Mouse (Mus musculus) neural tube, embryonic 11.5 days (tissue): ENCODE measurements around the gene Slc11a1. TPM values are rescaled to one million over a fixed set of nuclear protein-coding genes. Genes with fewer than 3 reads are reported as not detected.
A peak's percentile ranks its signal among the peaks of the same experiment; 100 is the strongest.

Experiments used
- ATAC-seq: fragments of 200-750 bp; cut with Nextera tagmentation; 2 replicates; pipeline ENCODE4 v1.8.0; 2017; ENCODE audit warnings: moderate number of reproducible peaks, mild to moderate bottlenecking, moderate TSS enrichment, moderate library complexity; ENCODE audit not compliant: insufficient read depth, low FRiP score, low TSS enrichment
- DNase-seq: peaks from one replicate; pipeline ENCODE4 v3.0.0-alpha.2; 2015; ENCODE audit warnings: low spot score
- H3K27ac ChIP-seq: fragments of 300-500 bp; sonication (generic); 2 replicates; pipeline ENCODE4 v1.5.1; 2014; ENCODE audit warnings: low read depth, mild to moderate bottlenecking, low read length
- H3K27me3 ChIP-seq: fragments of 300-500 bp; sonication (generic); 2 replicates; pipeline ENCODE4 v1.6.1; 2014; ENCODE audit warnings: mild to moderate bottlenecking, low read length, mixed read lengths; ENCODE audit not compliant: control insufficient read depth, insufficient read depth
- H3K36me3 ChIP-seq: fragments of 300-500 bp; sonication (generic); 2 replicates; pipeline ENCODE4 v1.6.1; 2014; ENCODE audit warnings: mild to moderate bottlenecking, low read length, moderate library complexity, mixed read lengths; ENCODE audit not compliant: control insufficient read depth, insufficient read depth
- H3K4me1 ChIP-seq: fragments of 300-500 bp; sonication (generic); 2 replicates; pipeline ENCODE4 v1.6.1; 2014; ENCODE audit warnings: low read length, mixed read lengths; ENCODE audit not compliant: control insufficient read depth, insufficient read depth
- H3K4me2 ChIP-seq: fragments of 300-500 bp; sonication (generic); 2 replicates; pipeline ENCODE4 v1.6.1; 2014; ENCODE audit warnings: low read depth, mild to moderate bottlenecking, moderate library complexity
- H3K4me3 ChIP-seq: fragments of 300-500 bp; sonication (generic); 2 replicates; pipeline ENCODE4 v1.5.1; 2014; ENCODE audit warnings: low read depth, low read length
- H3K9ac ChIP-seq: fragments of 300-500 bp; sonication (generic); 2 replicates; pipeline ENCODE4 v1.6.1; 2014; ENCODE audit warnings: mild to moderate bottlenecking, low read length
- H3K9me3 ChIP-seq: fragments of 300-500 bp; sonication (generic); 2 replicates; pipeline ENCODE4 v1.6.1; 2016; ENCODE audit warnings: low read length; ENCODE audit not compliant: control insufficient read depth
- WGBS: fragments of 180-500 bp; shearing (Covaris S2); extraction: QIAGEN DNeasy Blood & Tissue Kit; methylation state at CpG from one replicate; pipeline ENCODE4 v1.1.7; 2014; 5-methylcytosine and 5-hydroxymethylcytosine counted together
- polyA plus RNA-seq: library from polyadenylated mRNA; unstranded; fragments of >200 nt; fragmentation: Nextera tagmentation; extraction: Ambion mirVana; gene quantifications from 2 replicates; pipeline ENCODE4 v1.2.1, GENCODE M21; 2014

Slc11a1 gene
- polyA plus RNA-seq, 1 experiment from 2014 or later: 2.3 TPM

- ATAC-seq: no peak
- H3K36me3 ChIP-seq: no peaks in the 10 kb centered on the region
- H3K27me3 ChIP-seq: no peaks in the 10 kb centered on the region
- no peak overlapping the region for H3K9ac ChIP-seq
- 84% methylated on average over 7 of the region's 7 CpGs for WGBS
- H3K4me1 ChIP-seq: no peaks in the 10 kb centered on the region
- H3K4me2 ChIP-seq: no peak overlapping the region
- DNase-seq: no peak
- no peaks in the 10 kb centered on the region for H3K9me3 ChIP-seq
- H3K27ac ChIP-seq: no peak overlapping the region
- H3K4me3 ChIP-seq: no peak overlapping the region
These were observed 4.1 kb downstream of the Slc11a1 start for GRCm38 (mm10) chr1:74379058-74379504.

DNA sequence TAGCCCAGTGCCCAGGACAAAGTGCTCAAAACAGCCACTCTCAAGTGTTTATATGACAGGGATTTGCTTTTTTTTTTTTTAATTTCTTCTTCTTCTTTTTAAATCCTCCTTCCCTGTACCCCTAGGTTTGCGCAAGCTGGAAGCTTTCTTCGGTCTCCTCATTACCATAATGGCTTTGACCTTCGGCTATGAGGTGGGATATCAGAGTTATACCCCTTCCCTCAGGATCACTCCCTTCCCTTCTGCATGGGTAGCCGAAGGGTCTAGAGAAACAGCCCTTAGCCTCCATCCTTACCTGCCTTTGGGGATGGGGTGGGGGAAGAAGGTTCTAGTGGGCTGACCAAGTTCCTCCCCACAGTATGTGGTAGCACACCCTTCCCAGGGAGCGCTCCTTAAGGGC is 5.5 kb downstream of the Slc11a1 start:
- no peaks in the 10 kb centered on the region for H3K4me1 ChIP-seq
- no peak overlapping the region for H3K27ac ChIP-seq
- no peaks in the 10 kb centered on the region for H3K27me3 ChIP-seq
- no peak for ATAC-seq
- H3K9me3 ChIP-seq: no peaks in the 10 kb centered on the region
- WGBS: 83% methylated on average over 5 of the region's 5 CpGs
- no peak for DNase-seq
- H3K4me3 ChIP-seq: no peak overlapping the region
- H3K9ac ChIP-seq: no peak overlapping the region
- H3K4me2 ChIP-seq: no peak overlapping the region
- H3K36me3 ChIP-seq: no peaks in the 10 kb centered on the region

GRCm38 (mm10) chr1:74381588-74382021 is 6.6 kb downstream of the Slc11a1 start:
- no peak overlapping the region for H3K4me3 ChIP-seq
- H3K36me3 ChIP-seq: no peaks in the 10 kb centered on the region
- DNase-seq (no peak), ATAC-seq (no peak)
- H3K9ac ChIP-seq: no peak overlapping the region
- H3K4me1 ChIP-seq: no peaks in the 10 kb centered on the region
- H3K4me2 ChIP-seq: no peak overlapping the region
- H3K27me3 ChIP-seq: no peaks in the 10 kb centered on the region
- no peaks in the 10 kb centered on the region for H3K9me3 ChIP-seq
- no peak overlapping the region for H3K27ac ChIP-seq
- 88% methylated on average over 10 of the region's 10 CpGs for WGBS

DNA sequence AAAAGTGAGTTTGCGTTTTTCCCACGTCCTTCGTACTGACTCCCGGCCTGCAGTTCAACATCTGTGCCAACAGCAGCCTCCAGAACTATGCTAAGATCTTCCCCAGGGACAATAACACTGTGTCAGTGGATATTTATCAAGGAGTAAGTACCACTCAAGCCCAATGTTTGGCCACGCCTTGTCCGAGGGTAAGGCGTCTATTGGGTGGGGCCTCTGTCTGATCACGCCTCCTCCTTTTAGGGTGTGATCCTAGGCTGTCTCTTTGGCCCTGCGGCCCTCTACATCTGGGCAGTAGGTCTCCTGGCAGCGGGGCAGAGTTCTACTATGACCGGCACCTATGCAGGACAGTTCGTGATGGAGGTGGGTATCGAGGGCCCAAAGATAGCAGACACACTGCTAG is 8.4 kb downstream of the Slc11a1 start:
- Histone ChIP-seq H3K4me2 (no peak overlapping the region), H3K27me3 (no peaks in the 10 kb centered on the region), H3K4me1 (0 out of 2 replicates have a peak, but pooled peaks cover 2% of the 10 kb centered on the region), H3K27ac (no peak overlapping the region), H3K4me3 (no peak overlapping the region), H3K36me3 (no peaks in the 10 kb centered on the region), H3K9ac (no peak overlapping the region), H3K9me3 (no peaks in the 10 kb centered on the region)
- DNase-seq (no peak), ATAC-seq (no peak)
- 86% methylated on average over 13 of the region's 13 CpGs for WGBS

- 82% methylated on average over 8 of the region's 8 CpGs for WGBS
- Histone ChIP-seq H3K27ac (no peak overlapping the region), H3K4me2 (no peak overlapping the region), H3K36me3 (no peaks in the 10 kb centered on the region), H3K9ac (no peak overlapping the region), H3K27me3 (no peaks in the 10 kb centered on the region), H3K9me3 (no peaks in the 10 kb centered on the region), H3K4me3 (no peak overlapping the region), H3K4me1 (0 out of 2 replicates have a peak, but pooled peaks cover 2% of the 10 kb centered on the region)
- DNase-seq (no peak), ATAC-seq (no peak)
These were observed 9.5 kb downstream of the Slc11a1 start for GRCm38 (mm10) chr1:74384525-74384924.

DNA sequence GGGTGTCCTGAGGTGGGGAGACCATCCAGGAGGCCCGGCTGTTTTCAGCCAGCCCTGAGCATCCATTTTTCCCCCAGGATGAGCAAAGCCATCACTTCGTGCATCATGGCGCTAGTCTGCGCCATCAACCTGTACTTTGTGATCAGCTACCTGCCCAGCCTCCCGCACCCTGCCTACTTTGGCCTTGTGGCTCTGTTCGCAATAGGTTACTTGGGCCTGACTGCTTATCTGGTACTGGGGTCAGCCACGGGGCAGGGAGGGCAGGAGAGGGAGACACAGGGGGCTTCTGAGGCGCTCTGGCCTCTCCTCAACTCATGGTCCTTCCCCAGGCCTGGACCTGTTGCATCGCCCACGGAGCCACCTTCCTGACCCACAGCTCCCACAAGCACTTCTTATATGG is 10.1 kb downstream of the Slc11a1 start:
- Histone ChIP-seq H3K9me3 (no peaks in the 10 kb centered on the region), H3K27ac (no peak overlapping the region), H3K27me3 (no peaks in the 10 kb centered on the region), H3K4me1 (0 out of 2 replicates have a peak, but pooled peaks cover 2% of the 10 kb centered on the region), H3K36me3 (no peaks in the 10 kb centered on the region), H3K9ac (no peak overlapping the region), H3K4me3 (no peak overlapping the region), H3K4me2 (no peak overlapping the region)
- no peak for ATAC-seq
- WGBS: 91% methylated on average over 10 of the region's 10 CpGs
- no peak for DNase-seq

DNA sequence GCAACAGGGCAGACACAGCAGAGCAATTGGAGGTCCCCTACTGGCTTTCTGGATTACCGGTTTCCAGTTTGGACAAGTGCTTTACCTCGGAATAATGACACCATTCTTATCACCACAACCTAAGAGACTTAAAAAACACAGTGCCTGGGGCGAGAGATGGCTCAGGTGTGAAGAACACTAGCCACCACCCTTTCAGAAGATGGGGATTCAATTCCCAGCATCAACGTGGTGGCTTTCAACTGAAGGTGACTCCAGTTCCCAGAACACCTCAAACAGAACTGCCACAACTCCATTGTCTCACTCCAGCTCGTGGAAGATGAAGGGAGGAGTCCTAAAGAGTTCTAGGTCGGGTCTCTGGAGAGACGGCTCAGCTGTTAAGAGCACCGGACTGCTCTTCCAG is 10.5 kb downstream of the Slc11a1 start:
- no peak overlapping the region for H3K27ac ChIP-seq
- no peak overlapping the region for H3K4me2 ChIP-seq
- no peak overlapping the region for H3K9ac ChIP-seq
- 0 out of 2 replicates have a peak, but pooled peaks cover 1% of the 10 kb centered on the region for H3K27me3 ChIP-seq
- H3K4me3 ChIP-seq: no peak overlapping the region
- ATAC-seq (no peak), DNase-seq (no peak)
- WGBS: 88% methylated on average over 8 of the region's 8 CpGs
- peaks cover 6% of the 10 kb centered on the region; the same call in 1 of the 2 replicates for H3K4me1 ChIP-seq
- no peaks in the 10 kb centered on the region for H3K9me3 ChIP-seq
- H3K36me3 ChIP-seq: no peaks in the 10 kb centered on the region

DNA sequence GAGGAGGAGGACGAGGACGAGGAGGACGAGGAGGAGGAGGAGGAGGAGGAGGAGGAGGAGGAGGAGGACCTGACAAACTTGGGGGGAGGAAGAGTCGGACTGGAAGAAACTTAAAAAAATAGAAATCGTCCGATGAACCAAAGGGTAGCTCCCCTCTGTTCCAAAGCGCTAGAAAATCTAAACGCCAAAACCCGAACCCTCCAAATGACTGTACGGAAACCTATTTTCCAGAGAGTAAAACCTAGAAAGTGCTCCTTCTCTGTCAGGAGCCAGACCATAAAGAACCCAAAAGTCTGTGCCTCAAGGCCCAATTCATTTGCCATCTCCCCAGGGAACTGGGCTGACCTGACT is 11.3 kb downstream of the Slc11a1 start:
- 58% methylated on average over 7 of the region's 10 CpGs for WGBS
- DNase-seq: no peak

DNA sequence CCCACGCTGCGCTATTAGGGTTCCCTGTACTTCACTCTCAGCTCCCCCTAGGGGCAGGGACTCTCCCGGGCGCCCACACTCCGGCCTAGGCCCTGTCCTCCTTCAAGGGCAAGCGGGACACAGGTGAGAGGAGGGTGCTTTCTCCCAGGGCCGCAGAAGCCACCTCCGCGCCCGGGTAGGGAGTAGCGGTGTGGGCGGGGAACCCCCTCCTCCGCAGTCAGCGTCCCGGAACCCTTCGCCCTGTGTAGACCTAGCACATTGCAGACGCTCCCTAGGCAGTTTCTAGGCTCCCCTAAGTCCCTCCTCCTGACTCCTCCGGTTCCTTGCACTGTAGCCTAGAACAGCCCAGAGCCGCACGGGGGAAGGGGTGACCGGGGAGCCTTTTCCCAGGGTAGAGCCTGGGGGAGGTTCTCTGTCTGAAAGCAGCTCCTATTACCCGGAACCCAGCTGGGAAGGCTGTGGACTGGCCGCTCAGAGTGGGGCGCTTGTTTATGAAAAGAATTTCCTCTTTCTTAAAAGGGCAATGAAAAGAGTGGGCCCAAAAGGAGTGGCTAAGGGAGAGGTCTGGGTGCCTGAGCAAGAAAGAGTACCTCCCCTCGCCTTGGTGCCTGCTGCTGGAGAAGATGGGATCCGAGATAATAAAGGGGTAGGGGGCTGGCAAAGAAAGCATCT is 11.9 kb downstream of the Slc11a1 start:
- Histone ChIP-seq H3K4me1 (peaks cover 6% of the 10 kb centered on the region; the same call in 1 of the 2 replicates), H3K9me3 (no peaks in the 10 kb centered on the region), H3K27ac (peak overlapping the region; percentile 91), H3K4me3 (peak overlapping the region; percentile 58), H3K36me3 (no peaks in the 10 kb centered on the region), H3K9ac (peak overlapping the region; percentile 73), H3K4me2 (peak overlapping the region; percentile 63), H3K27me3 (0 out of 2 replicates have a peak, but pooled peaks cover 4% of the 10 kb centered on the region)
- ATAC-seq (peak; percentile 85), DNase-seq (peak; percentile 95)
- WGBS: under 1% methylated on average over 26 of the region's 26 CpGs

More for the DNA sequence above, 11.3 kb downstream of the Slc11a1 start:
- Histone ChIP-seq H3K4me3 (peak overlapping the region; percentile 58), H3K4me1 (peaks cover 6% of the 10 kb centered on the region; the same call in 1 of the 2 replicates), H3K4me2 (peak overlapping the region; percentile 63), H3K27me3 (0 out of 2 replicates have a peak, but pooled peaks cover 4% of the 10 kb centered on the region), H3K36me3 (no peaks in the 10 kb centered on the region), H3K9ac (peak overlapping the region; percentile 73), H3K9me3 (no peaks in the 10 kb centered on the region), H3K27ac (peak overlapping the region; percentile 91)
- ATAC-seq: no peak
